Mouse (Mus musculus) heart, postnatal 10 days (tissue): Measurements from ENCODE around the gene Chst3. TPM values are rescaled to one million over a fixed set of nuclear protein-coding genes. Genes with fewer than 3 reads are reported as not detected.
A peak's percentile ranks its signal among the peaks of the same experiment; 100 is the strongest.
"Not testable (repeated sequence)": the region's sequence is repeated elsewhere in the genome, so short reads cannot be mapped to it uniquely, and the experiment has no call there.

Experiments
- DNase-seq, 2 experiments: peaks; one replicate each; pipeline ENCODE4 v3.0.0; 2021
- intact Hi-C: fragments of 180-260 bp; cut with DNase I; formaldehyde crosslinking; loops from one replicate; pipeline ENCODE4 v1.15.1; 2025
- total RNA-seq, 2 experiments: library from RNA; stranded (reverse); gene quantifications; 2 replicates each; pipeline ENCODE4 v1.2.3; 2021

The Chst3 gene
- total RNA-seq = 1 to 10 TPM; 1.4 to 1.8 TPM

DNA sequence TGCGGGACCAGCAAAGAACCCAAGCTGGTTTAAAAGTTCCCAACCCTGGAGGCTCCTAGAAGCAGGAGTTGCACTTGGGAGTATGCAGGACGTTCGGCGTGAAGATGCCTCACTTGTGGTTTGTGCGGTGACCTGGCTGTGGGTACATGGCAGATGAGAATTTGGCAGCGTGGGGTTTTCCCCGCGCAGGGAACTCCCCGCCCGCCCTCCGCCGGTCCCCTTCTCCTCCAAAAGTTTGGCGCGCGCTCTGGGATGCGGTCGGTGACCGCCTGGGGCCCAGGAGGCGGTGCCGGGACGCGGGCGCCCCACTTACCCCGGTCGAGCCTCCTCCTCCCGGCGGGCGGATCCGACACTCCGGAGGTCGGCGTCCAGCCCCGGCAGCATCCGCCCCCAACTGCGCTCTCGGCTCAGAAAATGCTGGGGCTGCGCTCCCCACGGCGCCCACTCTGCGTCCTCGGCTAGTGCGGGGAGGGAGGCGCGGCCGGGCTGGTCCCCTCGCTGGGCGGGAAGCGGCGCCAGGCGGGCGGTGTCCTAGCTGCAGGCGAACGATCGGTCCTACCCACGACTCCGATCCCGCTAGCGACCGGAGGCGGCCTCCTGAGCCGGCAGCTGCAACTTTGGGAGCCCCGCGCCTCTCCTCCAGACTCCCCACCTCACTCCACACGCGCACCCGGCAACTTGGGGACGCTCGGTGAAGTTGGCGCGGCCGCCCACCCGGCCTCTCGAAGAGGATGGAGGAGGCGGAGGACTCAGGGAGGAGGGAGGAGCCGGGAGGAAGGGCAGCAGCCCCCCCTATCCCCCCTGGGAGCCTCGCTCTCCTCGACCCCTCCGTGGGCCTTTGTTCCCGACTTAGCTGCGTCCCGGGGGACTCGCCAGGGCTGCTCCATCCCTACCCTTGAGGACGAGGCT lies at the start of gene Chst3:
TSS of gene Chst3 (minus strand) at position 670 of the 909 bp plus-strand sequence.
- DNase-seq = peak; percentile 52 to 56
- intact Hi-C loops = no loop called here

DNA sequence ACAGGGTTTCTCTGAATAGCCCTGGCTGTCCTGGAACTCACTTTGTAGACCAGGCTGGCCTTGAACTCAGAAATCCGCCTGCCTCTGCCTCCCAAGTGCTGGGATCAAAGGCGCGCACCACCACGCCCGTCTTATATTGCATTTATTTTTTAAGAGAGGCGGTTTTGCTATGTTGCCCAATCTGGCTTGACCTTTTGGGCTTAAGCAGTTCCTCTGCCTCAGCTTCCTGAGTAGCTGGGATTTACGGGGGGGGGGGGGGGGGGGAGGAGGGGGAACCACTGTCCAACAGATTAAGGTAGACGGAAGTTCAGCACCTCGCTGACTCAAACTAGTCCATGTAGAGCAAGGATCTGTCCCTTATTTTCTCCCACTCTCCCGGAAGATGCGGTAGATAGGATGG lies 49.7 kb upstream of the Chst3 start:
- intact Hi-C loops = no loop called here
- DNase-seq = no peak

- intact Hi-C loops = no loop called here
- no peak for DNase-seq
Measured at GRCm38 (mm10) chr10:60266842-60267401, 47.9 kb upstream of the Chst3 start.

- intact Hi-C loops = no loop called here
- peak; percentile 49 to 62 for DNase-seq
Measured at GRCm38 (mm10) chr10:60265252-60265651, 46.2 kb upstream of the Chst3 start.

GRCm38 (mm10) chr10:60263351-60263750 lies 44.3 kb upstream of the Chst3 start:
- no peak for DNase-seq
- intact Hi-C loops = no loop called here

DNA sequence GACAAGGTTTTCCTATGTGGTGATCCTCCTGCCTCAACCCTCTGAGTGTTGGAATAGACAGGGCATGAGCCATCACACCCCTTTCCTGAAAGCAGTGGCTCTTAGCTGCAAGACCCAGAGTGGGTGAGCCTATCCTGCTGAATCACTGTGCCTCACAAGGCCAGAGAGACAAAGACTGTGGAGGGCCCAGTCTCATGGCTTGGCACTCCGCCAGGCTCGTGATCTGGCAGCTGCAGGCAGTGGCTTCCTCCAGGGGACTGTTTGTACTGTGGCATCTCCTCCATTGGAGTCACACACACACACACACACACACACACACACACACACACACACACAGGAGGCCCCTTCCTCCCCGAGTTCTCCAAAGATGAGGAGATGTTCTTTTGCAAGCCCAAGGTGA lies 43.3 kb upstream of the Chst3 start:
- DNase-seq = peak; percentile 91
- intact Hi-C loops = no loop called here

DNA sequence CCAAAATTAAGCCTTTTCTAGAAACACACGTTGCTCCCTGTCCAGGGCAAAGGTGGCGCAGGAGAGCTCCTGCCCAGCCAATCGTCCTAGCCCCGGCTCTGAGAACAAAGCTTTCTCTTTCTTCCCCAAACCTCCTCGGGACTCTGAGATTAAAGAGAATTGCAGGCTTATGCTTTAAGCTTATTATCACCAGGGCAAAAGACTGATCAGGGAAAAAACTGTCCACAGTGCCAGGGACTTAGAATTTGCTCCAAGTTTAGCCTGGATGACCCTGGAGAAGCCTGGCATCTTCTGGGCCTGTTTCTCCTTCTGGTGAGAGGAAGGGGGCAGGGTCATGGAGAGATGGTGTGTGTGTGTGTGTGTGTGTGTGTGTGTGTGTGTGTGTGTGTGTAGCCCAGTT lies 42.5 kb upstream of the Chst3 start:
- DNase-seq = no peak
- intact Hi-C loops = no loop called here

- DNase-seq = no peak
- intact Hi-C loops = no loop called here
Measured at GRCm38 (mm10) chr10:60260557-60261294, 41.7 kb upstream of the Chst3 start.

- intact Hi-C loops = no loop called here
- no peak for DNase-seq
Measured at GRCm38 (mm10) chr10:60257261-60257825, 38.3 kb upstream of the Chst3 start.

DNA sequence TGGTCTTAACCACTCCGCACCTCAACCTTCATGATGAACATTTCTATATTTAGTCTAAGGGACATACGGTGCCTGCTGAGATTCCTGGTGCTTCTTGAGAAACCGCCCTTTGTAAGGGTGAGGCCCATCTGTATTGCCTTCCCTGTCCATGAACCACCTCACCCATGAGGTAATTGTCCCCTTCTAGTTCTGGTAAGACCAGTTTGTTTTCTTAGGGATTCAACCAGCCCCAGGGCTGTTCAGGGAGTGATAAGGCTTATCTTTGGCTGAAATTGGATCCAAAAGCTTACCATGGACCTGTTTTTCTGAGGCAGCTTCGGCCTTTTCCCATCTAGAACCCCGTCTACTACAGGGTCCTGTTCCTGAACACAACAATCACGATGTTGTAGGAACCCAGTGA lies 37.0 kb upstream of the Chst3 start:
- no peak for DNase-seq
- intact Hi-C loops = no loop called here

- DNase-seq = no peak
- intact Hi-C loops = no loop called here
Measured at GRCm38 (mm10) chr10:60252606-60253005, 33.5 kb upstream of the Chst3 start.

- intact Hi-C loops = no loop called here
- no peak for DNase-seq
Measured at GRCm38 (mm10) chr10:60252187-60252586, 33.1 kb upstream of the Chst3 start.

DNA sequence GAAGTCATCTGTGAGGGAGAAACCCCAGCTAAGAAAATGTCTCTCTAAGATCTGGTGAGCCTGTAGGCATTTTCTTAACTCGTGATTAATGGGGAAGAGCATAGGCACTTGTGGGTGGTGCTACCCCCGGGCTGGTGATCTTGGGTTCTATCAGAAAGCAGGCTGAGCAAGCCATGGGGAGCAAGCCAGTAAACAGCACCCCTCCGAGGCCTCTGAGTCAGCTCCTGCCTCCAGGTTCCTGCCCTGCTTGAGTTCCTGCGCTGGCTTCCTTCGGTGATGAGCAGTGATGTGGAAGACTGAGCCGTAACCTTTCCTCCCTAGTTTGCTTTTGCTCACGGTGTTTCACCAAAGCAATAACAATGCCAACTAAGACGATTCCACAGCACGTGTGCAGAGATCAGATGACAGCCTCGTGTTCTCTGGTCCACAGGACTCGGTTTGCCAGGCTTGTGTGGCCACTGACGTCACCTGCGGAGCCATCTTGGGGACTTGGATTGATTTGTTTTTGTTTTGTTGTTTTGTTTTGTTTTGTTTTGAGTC lies 31.4 kb upstream of the Chst3 start:
- intact Hi-C loops = no loop called here
- no peak for DNase-seq

DNA sequence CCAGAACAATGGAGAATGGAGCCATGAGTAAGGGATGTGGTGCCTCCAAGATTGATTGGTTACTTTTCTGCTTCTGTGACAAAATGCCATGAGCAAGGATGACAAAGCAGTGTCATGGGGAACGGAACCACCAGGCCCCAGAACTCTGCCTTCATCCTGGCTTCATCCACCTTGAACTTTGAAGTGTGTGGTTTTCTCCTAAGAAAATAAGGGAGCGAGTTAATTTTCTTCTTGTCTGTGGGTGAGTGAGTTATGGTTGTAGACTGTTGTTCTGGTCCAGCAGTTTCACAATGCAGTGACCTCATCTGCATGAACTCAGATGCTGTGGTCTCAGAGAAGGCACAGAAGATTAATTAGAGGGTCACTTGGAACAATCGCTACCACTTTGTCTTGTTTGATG lies 29.3 kb upstream of the Chst3 start:
- intact Hi-C loops, DNase-seq: not testable (repeated sequence)

- intact Hi-C loops = no loop called here
Measured at GRCm38 (mm10) chr10:60246519-60246918, 27.5 kb upstream of the Chst3 start.

GRCm38 (mm10) chr10:60245635-60246034 lies 26.6 kb upstream of the Chst3 start:
- intact Hi-C loops = loop anchor here (2.0 kb wide), 1 partner anchor 97 kb away; no protein-coding TSS in a partner anchor
- DNase-seq = no peak

More at GRCm38 (mm10) chr10:60246519-60246918, 27.5 kb upstream of the Chst3 start:
- DNase-seq = peak; percentile 49 to 72

GRCm38 (mm10) chr10:60245041-60245440 lies 26.0 kb upstream of the Chst3 start:
- intact Hi-C loops = loop anchor here (2.0 kb wide), 1 partner anchor 96 kb away; no protein-coding TSS in a partner anchor
- DNase-seq = peak; percentile 92 to 95

DNA sequence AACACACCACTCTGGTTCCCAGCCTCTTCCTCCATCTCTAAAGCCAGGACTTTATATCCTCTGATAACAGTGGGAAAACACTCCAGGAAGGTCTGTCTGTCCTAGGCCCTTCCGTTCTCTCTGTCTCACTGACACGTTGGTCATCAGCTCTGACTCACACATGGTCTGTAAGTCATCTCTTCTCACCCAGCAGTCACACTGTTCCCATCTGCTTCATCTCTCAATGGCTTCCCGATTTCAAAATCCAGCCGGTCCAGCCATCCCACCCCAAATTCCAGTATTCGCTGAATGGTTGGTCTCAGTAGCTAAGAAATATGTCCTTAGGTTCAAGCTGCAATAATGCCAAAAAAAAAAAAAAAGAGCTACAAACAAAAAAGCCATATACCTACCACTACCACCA lies 24.9 kb upstream of the Chst3 start:
- intact Hi-C loops = loop anchor here (2.0 kb wide), 1 partner anchor 95 kb away; no protein-coding TSS in a partner anchor
- DNase-seq = no peak

- DNase-seq = no peak
- intact Hi-C loops = no loop called here
Measured at GRCm38 (mm10) chr10:60240416-60240815, 21.4 kb upstream of the Chst3 start.

GRCm38 (mm10) chr10:60237475-60238154 lies 18.6 kb upstream of the Chst3 start:
- DNase-seq = peak; percentile 54 to 78
- intact Hi-C loops = loop anchor here (1.0 to 5.0 kb wide), 2 partner anchors 46 to 345 kb away; no protein-coding TSS in a partner anchor
